Comparison of ENCODE assay signal across 8 mouse cellular contexts in the genomic region with DNA sequence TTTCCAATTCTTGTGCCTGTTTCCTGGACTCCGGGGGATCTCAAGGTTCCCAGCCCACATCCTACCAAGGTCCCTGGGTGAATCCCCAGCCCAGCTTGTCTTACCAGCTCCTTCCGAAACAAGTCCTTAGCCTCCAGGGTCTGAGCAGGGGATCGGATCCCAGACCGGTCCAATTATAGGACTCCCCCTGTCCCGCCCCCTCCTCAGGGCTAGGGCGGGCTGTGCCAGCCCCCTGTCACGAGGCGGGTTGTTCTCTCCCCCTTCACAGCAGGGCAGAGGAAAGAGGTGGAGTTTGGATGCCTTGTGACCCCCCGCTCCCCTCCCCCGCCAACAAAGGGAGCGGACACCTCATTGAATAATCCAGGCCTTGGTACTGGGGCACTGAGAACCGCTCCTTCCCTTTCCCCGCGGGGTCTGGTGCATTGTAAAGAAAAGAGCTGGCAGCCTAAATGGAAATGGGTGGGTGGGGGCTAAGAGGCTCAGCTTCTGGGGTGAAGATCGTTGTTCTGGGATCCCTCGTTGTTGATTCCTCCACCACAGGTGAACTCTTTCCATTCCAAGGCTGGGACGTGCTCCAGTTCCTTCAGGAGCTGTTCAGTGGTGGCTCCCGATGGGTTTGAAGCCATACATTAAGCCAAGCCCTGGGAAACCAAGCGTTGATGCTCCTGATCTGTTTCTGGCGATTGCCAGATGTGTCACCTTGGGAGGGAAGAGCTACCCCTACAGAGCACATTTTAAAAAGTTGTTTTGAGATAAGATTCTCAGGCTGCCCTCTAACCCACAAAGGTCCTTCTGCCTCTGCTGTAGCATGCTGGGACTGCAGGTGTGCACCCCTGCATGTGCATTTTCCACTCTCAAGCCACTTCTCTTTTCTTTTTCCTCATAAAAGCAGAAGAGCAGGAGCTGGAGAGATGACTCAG. TPM values are rescaled to one million over a fixed set of nuclear protein-coding genes. Genes with fewer than 3 reads are reported as not detected.
A peak's percentile ranks its signal among the peaks of the same experiment; 100 is the strongest.
DNase-seq lines count a peak whose midpoint lies in the region; ATAC-seq and TF ChIP-seq lines count a peak whose summit lies in the region.

A gene (minus strand): TSS at position 282 of the 920 bp plus-strand sequence.

- peaks cover 14% of the 10 kb centered on the region; the same call in 1 of the 2 replicates for H3K36me3 ChIP-seq in neural tube, embryonic 15.5 days

- peak within 1 kb of the TSS; percentile 51 for H3K4me3 ChIP-seq in lung, adult 2 months (replicated peaks; ENCODE audit: extremely low read depth, low read depth, low read length)
- H3K4me3 ChIP-seq in neural tube, embryonic 15.5 days (replicated peaks): peak within 1 kb of the TSS; percentile 29

- H3K4me1 ChIP-seq in lung, adult 2 months (ENCODE audit: control insufficient read depth, insufficient read depth, low read length): peaks cover 12% of the 10 kb centered on the region; the same call in 1 of the 2 replicates
- peaks cover 30% of the 10 kb centered on the region for H3K4me1 ChIP-seq in neural tube, embryonic 15.5 days

- peak within 1 kb of the TSS; percentile 60 for H3K4me2 ChIP-seq in neural tube, embryonic 15.5 days

- TF ChIP-seq CTCF in lung, adult 2 months (IDR thresholded peaks at IDR 0.05; ENCODE audit: insufficient read depth, low read length): no peak

- no peaks in the 10 kb centered on the region for H3K9me3 ChIP-seq in neural tube, embryonic 15.5 days (replicated peaks)

- H3K27me3 ChIP-seq in neural tube, embryonic 15.5 days (replicated peaks): no peaks in the 10 kb centered on the region

- peak within 1 kb of the TSS; percentile 38 for H3K9ac ChIP-seq in neural tube, embryonic 15.5 days (replicated peaks)

- peak; percentile 58; the same call in 1 of the 2 replicates for TF ChIP-seq POLR2A in lung, adult 2 months (IDR thresholded peaks at IDR 0.05; ENCODE audit: borderline replicate concordance, extremely low read depth, low read depth, low read length)

- DNase-seq in ES-CJ7 (ENCODE audit: low read depth, low spot score): peak; percentile 88
- peak; percentile 76 for DNase-seq in brain, adult 2 months (ENCODE audit: low read depth, low spot score)
- DNase-seq in frontal cortex, adult 2 months (ENCODE audit: extremely low spot score in 1 of 2, low spot score in 1 of 2): peak in 1 of 2 experiments; percentile 66
- DNase-seq in layer of hippocampus, adult 8-10 months (ENCODE audit: low spot score in 2 of 2): peak; percentile 72 to 82
- DNase-seq in lung, adult 2 months: peak; percentile 41
- DNase-seq in thymus, postnatal 4 days: peak; percentile 60

- ATAC-seq in hematopoietic stem cell, adult 5-6 weeks (replicated peaks in 1 of 2; ENCODE audit: insufficient read depth in 1 of 2, low FRiP score in 2 of 2, low TSS enrichment in 1 of 2, low read depth in 1 of 2, poor library complexity in 2 of 2, severe bottlenecking in 2 of 2): peak; percentile 52 to 63
- peak; percentile 62 for ATAC-seq in neural tube, embryonic 15.5 days (ENCODE audit: low FRiP score)

- 8% methylated on average over 20 of the region's 20 CpGs for WGBS in lung, adult 2 months
- under 1% methylated on average over 20 of the region's 20 CpGs for WGBS in neural tube, embryonic 15.5 days

- H3K27ac ChIP-seq in neural tube, embryonic 15.5 days (replicated peaks): peak within 1 kb of the TSS; percentile 71

RNA-seq across cellular contexts. Expression of the gene that starts here (rescaled TPM):
- 6,067 and 6,377 TPM in 2 replicates for polyA plus RNA-seq in frontal cortex, adult 2 months (2012; rRNA removed)
- 167 and 314 TPM in 2 replicates for total RNA-seq in hematopoietic stem cell, adult 5-6 weeks (2017)
- 1,000 to 10,000 TPM; 1,861 to 4,366 (median 2,827) TPM for total RNA-seq in layer of hippocampus, adult 8-10 months (2022)
- 815 and 1,134 TPM in 2 replicates for polyA plus RNA-seq in lung, adult 2 months (2012; rRNA removed)
- 643 and 683 TPM in 2 replicates for polyA plus RNA-seq in neural tube, embryonic 15.5 days (2015; fragmentation: Nextera tagmentation; extraction: Ambion mirVana)
